In genomic region chr17:26451651-26452295, GRCm38 (mm10) we compare ENCODE assay signal across 8 mouse cellular contexts. TPM values are rescaled to one million over a fixed set of nuclear protein-coding genes. Genes with fewer than 3 reads are reported as not detected.
DNase-seq lines count a peak whose midpoint lies in the region; ATAC-seq and TF ChIP-seq lines count a peak whose summit lies in the region.

No protein-coding gene starts in this region.

- TF ChIP-seq POLR2A in MEL (IDR thresholded peaks at IDR 0.05; ENCODE audit: control insufficient read depth in 1 of 2, insufficient read depth in 1 of 2, low read depth in 1 of 2, low read length in 2 of 2, poor library complexity in 1 of 2) = no peak

- H3K9me3 ChIP-seq in MEL (replicated peaks; ENCODE audit: insufficient read depth, low read length) = no peaks in the 10 kb centered on the region
- no peaks in the 10 kb centered on the region for H3K9me3 ChIP-seq in heart, embryonic 12.5 days (replicated peaks)
- H3K9me3 ChIP-seq in midbrain, postnatal 0 days (ENCODE audit: low read length) = no peaks in the 10 kb centered on the region

- H3K27me3 ChIP-seq in MEL (ENCODE audit: control insufficient read depth in 1 of 2, insufficient read depth in 2 of 2, low read length in 2 of 2) = 0 out of 4 replicates have a peak, but pooled peaks cover 0 to 2% of the 10 kb centered on the region in 2 experiments
- H3K27me3 ChIP-seq in heart, embryonic 12.5 days (replicated peaks) = no peaks in the 10 kb centered on the region
- no peaks in the 10 kb centered on the region for H3K27me3 ChIP-seq in midbrain, postnatal 0 days (ENCODE audit: insufficient read depth, low read length)

- 0 out of 4 replicates have a peak, but pooled peaks cover 0 to 5% of the 10 kb centered on the region in 2 experiments for H3K4me1 ChIP-seq in MEL (ENCODE audit: control insufficient read depth in 1 of 2, insufficient read depth in 2 of 2, low read length in 2 of 2)
- peaks cover 13% of the 10 kb centered on the region for H3K4me1 ChIP-seq in heart, embryonic 12.5 days (replicated peaks)
- H3K4me1 ChIP-seq in midbrain, postnatal 0 days (ENCODE audit: insufficient read depth, low read length) = no peaks in the 10 kb centered on the region

- peak; percentile 54 for TF ChIP-seq RAD21 in MEL (IDR thresholded peaks at IDR 0.05; ENCODE audit: low read depth, low read length)

- ATAC-seq in heart, embryonic 12.5 days (ENCODE audit: insufficient number of reproducible peaks, low FRiP score) = peak; percentile 34
- no peak for ATAC-seq in midbrain, postnatal 0 days (ENCODE audit: low FRiP score)
- ATAC-seq in inflammation-experienced regulatory T-cells, adult 6 months = no peak

- no peak for TF ChIP-seq EP300 in MEL (IDR thresholded peaks at IDR 0.05; ENCODE audit: low read depth in 1 of 2, low read length in 2 of 2)

- WGBS in heart, embryonic 12.5 days = 21% methylated on average over 8 of the region's 8 CpGs
- WGBS in midbrain, postnatal 0 days = 34% methylated on average over 8 of the region's 8 CpGs

- no peak overlapping the region for H3K27ac ChIP-seq in MEL (ENCODE audit: control insufficient read depth, low read depth, low read length)
- H3K27ac ChIP-seq in heart, embryonic 12.5 days (ENCODE audit: poor library complexity, severe bottlenecking) = peak overlapping the region; percentile 13; the same call in 1 of the 2 replicates
- no peak overlapping the region for H3K27ac ChIP-seq in midbrain, postnatal 0 days (ENCODE audit: low read depth, low read length)

- peak overlapping the region; percentile 31; the same call in 1 of the 2 replicates for H3K4me2 ChIP-seq in heart, embryonic 12.5 days
- H3K4me2 ChIP-seq in midbrain, postnatal 0 days (ENCODE audit: low read depth, low read length, poor library complexity, severe bottlenecking) = no peak overlapping the region

- peak overlapping the region; percentile 50 for H3K9ac ChIP-seq in MEL (ENCODE audit: control insufficient read depth, low read depth, low read length, poor library complexity, severe bottlenecking)
- H3K9ac ChIP-seq in heart, embryonic 12.5 days = peak overlapping the region; percentile 21; the same call in 1 of the 2 replicates
- H3K9ac ChIP-seq in midbrain, postnatal 0 days (replicated peaks; ENCODE audit: low read length, poor library complexity, severe bottlenecking) = no peak overlapping the region

- H3K36me3 ChIP-seq in MEL (ENCODE audit: control insufficient read depth in 1 of 2, insufficient read depth in 2 of 2, low read length in 2 of 2) = no peaks in the 10 kb centered on the region; a peak in 1 of 4 replicates
- peaks cover 7% of the 10 kb centered on the region for H3K36me3 ChIP-seq in heart, embryonic 12.5 days
- H3K36me3 ChIP-seq in midbrain, postnatal 0 days (ENCODE audit: insufficient read depth, low read length) = no peaks in the 10 kb centered on the region

- H3K4me3 ChIP-seq in MEL (ENCODE audit: control insufficient read depth in 1 of 2, insufficient read depth in 1 of 2, low read depth in 2 of 2, low read length in 2 of 2) = peak overlapping the region; percentile 32 to 44; a peak in 3 of 4 replicates
- H3K4me3 ChIP-seq in heart, embryonic 12.5 days = no peak overlapping the region
- H3K4me3 ChIP-seq in midbrain, postnatal 0 days (ENCODE audit: low read depth, low read length) = no peak overlapping the region

- DNase-seq in layer of hippocampus, postnatal 14 days (ENCODE audit: low spot score in 2 of 2) = peak; percentile 28 to 40
- DNase-seq in layer of hippocampus, adult 9-11 months = no peak
- peak; percentile 82 for DNase-seq in MEL (ENCODE audit: low read depth, low spot score)
- peak; percentile 52 for DNase-seq in embryo, embryonic 9.5 days (ENCODE audit: extremely low spot score)
- peak; percentile 72 to 81 for DNase-seq in kidney, postnatal 4 days
- peak; percentile 17 for DNase-seq in midbrain, postnatal 0 days (ENCODE audit: low spot score)

- peak; percentile 76 to 81 (median 79) for TF ChIP-seq CTCF in MEL (IDR thresholded peaks at IDR 0.05 in 2 of 3, conservative IDR thresholded peaks at IDR 0.05 in 1 of 3; ENCODE audit: control insufficient read depth in 1 of 3, insufficient read depth in 1 of 3, low read depth in 2 of 3, low read length in 3 of 3, poor library complexity in 1 of 3, severe bottlenecking in 1 of 3)
- TF ChIP-seq CTCF in midbrain, postnatal 0 days (IDR thresholded peaks at IDR 0.05) = peak; percentile 63

- no peaks in the 10 kb centered on the region for H3K79me2 ChIP-seq in MEL (ENCODE audit: control insufficient read depth, insufficient read depth, low read length, poor library complexity)

TF ChIP-seq in MEL, 35 proteins besides CTCF, POLR2A, EP300 and RAD21:
- TF ChIP-seq KAT2A (conservative IDR thresholded peaks at IDR 0.05; ENCODE audit: low read depth, low read length) (no peak), CHD1 (IDR thresholded peaks at IDR 0.05; ENCODE audit: low read depth, low read length) (no peak), MAX (IDR thresholded peaks at IDR 0.05; ENCODE audit: low read length) (peak; percentile 80), ZC3H11A (IDR thresholded peaks at IDR 0.05; ENCODE audit: low read depth, low read length) (0 out of 2 replicates have a peak, but pooled peaks have one; percentile 22), USF1 (IDR thresholded peaks at IDR 0.05; ENCODE audit: low read depth, low read length) (peak; percentile 46; the same call in 1 of the 2 replicates), POLR2AphosphoS2 (IDR thresholded peaks at IDR 0.05; ENCODE audit: low read length) (no peak), SMC3 (IDR thresholded peaks at IDR 0.05; ENCODE audit: low read depth, low read length) (peak; percentile 73), MYC (IDR thresholded peaks at IDR 0.05; ENCODE audit: low read depth, low read length) (no peak), MAZ (IDR thresholded peaks at IDR 0.05; ENCODE audit: low read depth, low read length) (no peak)

RNA-seq across cellular contexts. Expression of gene Neurl1b, which starts 37.1 kb away (rescaled TPM):
- total RNA-seq in layer of hippocampus, postnatal 14 days (2021) = 10 to 100 TPM; 80.3 to 84.9 TPM
- total RNA-seq in MEL (2012; rRNA removed) = 0.12 and 0.13 TPM in 2 replicates
- under 1 TPM in 1 of 2 experiments, not detected in 1; 0.28 TPM for polyA plus RNA-seq in MEL (2012; ENCODE audit: insufficient read depth in 1 of 2, insufficient read length in 2 of 2, low read depth in 1 of 2, low replicate concordance in 2 of 2, missing spikeins in 1 of 2)
- 2.2 and 2.4 TPM in 2 replicates for polyA plus RNA-seq in heart, embryonic 12.5 days (2016; fragmentation: Nextera tagmentation; extraction: Ambion mirVana)
- 51.1 and 69.7 TPM in 2 replicates for total RNA-seq in midbrain, postnatal 0 days (2014; rRNA removed)
- 2.1 and 2.3 TPM in 2 replicates for polyA plus RNA-seq in midbrain, postnatal 0 days (2015; fragmentation: Nextera tagmentation; extraction: Ambion mirVana)
- 1 to 10 TPM in 1 of 3 experiments, not detected in 2; 1.2 TPM for polyA plus RNA-seq in inflammation-experienced regulatory T-cells, adult 6 months (2017; shearing (Covaris generic))

Comparison
In these comparisons a context has a peak if more than half of its experiments do, and no peak if none do; other contexts are left out.
1. H3K4me3 ChIP-seq: peak in MEL (2 of 2); none in heart, embryonic 12.5 days (single experiment) and midbrain, postnatal 0 days (single experiment).